Comparison of ENCODE assay signal across 29 mouse cellular contexts in the genomic region with DNA sequence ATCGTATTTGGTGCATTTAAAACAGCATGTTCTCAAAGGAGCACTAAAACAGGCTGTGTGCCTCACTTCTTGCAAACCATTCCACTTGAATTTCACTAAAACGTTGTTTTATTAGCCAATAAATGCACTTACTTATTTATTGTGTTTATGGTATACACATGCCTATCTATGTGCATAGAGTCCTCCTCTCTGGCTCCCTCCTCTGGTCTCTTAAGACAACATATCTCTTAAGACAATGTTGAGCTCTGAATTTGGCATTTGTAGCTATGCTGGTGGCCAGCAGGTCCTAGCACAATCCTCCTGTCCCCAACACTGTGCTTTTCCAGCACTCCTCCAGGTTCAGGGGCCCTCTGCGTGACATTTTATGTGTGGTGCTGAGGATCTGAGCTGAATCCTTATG. TPM values are rescaled to one million over a fixed set of nuclear protein-coding genes. Genes with fewer than 3 reads are reported as not detected.
DNase-seq lines count a peak whose midpoint lies in the region; ATAC-seq and TF ChIP-seq lines count a peak whose summit lies in the region.
"Had no signal": no experiment of that assay in that cellular context is flagged by ENCODE, and none has a peak within 500 bp of the region (broad histone marks: within the 10 kb centered on the region; RNA-seq: fewer than 3 reads in every experiment).

No protein-coding gene starts in this region.

- DNase-seq in liver, embryonic 13.5 days = no peak
- DNase-seq in liver, embryonic 11.5 days (ENCODE audit: low spot score) = no peak
- no peak for DNase-seq in CH12.LX (ENCODE audit: extremely low read depth)
- DNase-seq in B cell, adult 2 months = no peak
- DNase-seq: cerebellum, adult 8-10 months; layer of hippocampus, postnatal 36 days; right cerebral cortex, adult 18-20 months; thymus, postnatal 25 days had no signal

- peak in 1 of 2 experiments; percentile 40; a peak in 2 of 4 replicates for TF ChIP-seq CTCF in CH12.LX (conservative IDR thresholded peaks at IDR 0.05 in 1 of 2, IDR thresholded peaks at IDR 0.05 in 1 of 2; ENCODE audit: low read depth in 2 of 2, low read length in 2 of 2)
- no peak for TF ChIP-seq CTCF in bone marrow macrophage, adult 2 months (IDR thresholded peaks at IDR 0.05; ENCODE audit: low read depth, low read length)

- peak; percentile 40; the same call in 1 of the 2 replicates for ATAC-seq in liver, embryonic 13.5 days (ENCODE audit: low read depth)
- no peak for ATAC-seq in liver, embryonic 11.5 days (replicated peaks; ENCODE audit: low FRiP score)
- peak; percentile 53 for ATAC-seq in megakaryocyte progenitor cell, adult 5-6 weeks (replicated peaks; ENCODE audit: poor library complexity)
- no peak for ATAC-seq in forebrain, embryonic 13.5 days
- ATAC-seq: intestine, embryonic 16.5 days had no signal

- no peak overlapping the region for H3K4me2 ChIP-seq in liver, embryonic 13.5 days
- H3K4me2 ChIP-seq in liver, embryonic 11.5 days = no peak overlapping the region
- H3K4me2 ChIP-seq in CH12.LX (ENCODE audit: insufficient read depth, low read depth, poor library complexity, severe bottlenecking) = no peak overlapping the region
- H3K4me2 ChIP-seq in forebrain, embryonic 13.5 days = no peak overlapping the region
- H3K4me2 ChIP-seq: heart, embryonic 13.5 days; hindbrain, embryonic 13.5 days; limb, embryonic 15.5 days; neural tube, embryonic 12.5 days had no signal

- no peak; the same call in 1 of the 2 replicates for TF ChIP-seq RAD21 in CH12.LX (IDR thresholded peaks at IDR 0.05; ENCODE audit: low read depth, low read length)

- dilution Hi-C loops in CH12.LX (cut with MboI; ENCODE audit: extremely low pct_ligation_motif_present, extremely low pct_unique_long_range_greater_than_20kb, low sequenced_read_pairs) = no loop called here

- H3K4me1 ChIP-seq in liver, embryonic 13.5 days (replicated peaks) = 0 out of 2 replicates have a peak, but pooled peaks cover 4% of the 10 kb centered on the region
- H3K4me1 ChIP-seq in liver, embryonic 11.5 days (replicated peaks; ENCODE audit: control insufficient read depth, insufficient read depth, low read length) = no peaks in the 10 kb centered on the region
- peaks cover 0 to 2% of the 10 kb centered on the region in 2 experiments; a peak in 1 of 4 replicates for H3K4me1 ChIP-seq in CH12.LX (ENCODE audit: control insufficient read depth in 1 of 2, insufficient read depth in 2 of 2)
- H3K4me1 ChIP-seq in bone marrow macrophage, adult 2 months (ENCODE audit: control insufficient read depth, insufficient read depth, low read length) = peaks cover 33% of the 10 kb centered on the region
- H3K4me1 ChIP-seq in forebrain, embryonic 13.5 days = no peaks in the 10 kb centered on the region
- H3K4me1 ChIP-seq: heart, embryonic 13.5 days; hindbrain, embryonic 13.5 days; limb, embryonic 15.5 days; neural tube, embryonic 12.5 days had no signal

- 60% methylated on average over 3 of the region's 3 CpGs for WGBS in liver, embryonic 13.5 days (ENCODE audit: insufficient replicate concordance)
- WGBS in liver, embryonic 11.5 days = 68% methylated on average over 3 of the region's 3 CpGs
- WGBS in forebrain, embryonic 13.5 days = 78% methylated on average over 3 of the region's 3 CpGs

- no peak for TF ChIP-seq EP300 in CH12.LX (IDR thresholded peaks at IDR 0.05; ENCODE audit: low read length)

- H3K36me3 ChIP-seq in liver, embryonic 13.5 days = no peaks in the 10 kb centered on the region
- no peaks in the 10 kb centered on the region for H3K36me3 ChIP-seq in liver, embryonic 11.5 days (ENCODE audit: control insufficient read depth, insufficient read depth, low read length)
- H3K36me3 ChIP-seq in CH12.LX (replicated peaks in 1 of 2; ENCODE audit: control insufficient read depth in 1 of 2, insufficient read depth in 1 of 2, low read length in 1 of 2) = no peaks in the 10 kb centered on the region
- H3K36me3 ChIP-seq in forebrain, embryonic 13.5 days (ENCODE audit: poor library complexity, severe bottlenecking) = no peaks in the 10 kb centered on the region
- H3K36me3 ChIP-seq: heart, embryonic 13.5 days; hindbrain, embryonic 13.5 days; limb, embryonic 15.5 days; neural tube, embryonic 12.5 days had no signal

- H3K27ac ChIP-seq in liver, embryonic 13.5 days = no peak overlapping the region
- H3K27ac ChIP-seq in liver, embryonic 11.5 days (ENCODE audit: low read depth, low read length) = no peak overlapping the region
- no peak overlapping the region for H3K27ac ChIP-seq in CH12.LX (ENCODE audit: insufficient read depth, low read depth)
- peak overlapping the region; percentile 88 for H3K27ac ChIP-seq in bone marrow macrophage, adult 2 months (ENCODE audit: insufficient read depth, low read depth, low read length)
- no peak overlapping the region for H3K27ac ChIP-seq in forebrain, embryonic 13.5 days
- H3K27ac ChIP-seq: heart, embryonic 13.5 days; hindbrain, embryonic 13.5 days; limb, embryonic 15.5 days; neural tube, embryonic 12.5 days had no signal

- in situ Hi-C loops in CH12.LX (cut with MboI; ENCODE audit: low pct_ligation_motif_present, low pct_unique_long_range_greater_than_20kb, low sequenced_read_pairs) = loop anchor here (10.0 kb wide), 1 partner anchor 364 kb away; no protein-coding TSS in a partner anchor

- no peaks in the 10 kb centered on the region for H3K27me3 ChIP-seq in liver, embryonic 13.5 days
- H3K27me3 ChIP-seq in liver, embryonic 11.5 days (replicated peaks; ENCODE audit: control insufficient read depth, insufficient read depth, low read length) = no peaks in the 10 kb centered on the region
- H3K27me3 ChIP-seq in CH12.LX (replicated peaks) = no peaks in the 10 kb centered on the region
- H3K27me3 ChIP-seq in forebrain, embryonic 13.5 days = no peaks in the 10 kb centered on the region
- H3K27me3 ChIP-seq: heart, embryonic 13.5 days; hindbrain, embryonic 13.5 days; limb, embryonic 15.5 days; megakaryocyte, embryonic 14.5 days; neural tube, embryonic 12.5 days had no signal

- no peak for TF ChIP-seq POLR2A in CH12.LX (IDR thresholded peaks at IDR 0.05; ENCODE audit: low read depth, low read length)
- no peak for TF ChIP-seq POLR2A in bone marrow macrophage, adult 2 months (IDR thresholded peaks at IDR 0.05; ENCODE audit: borderline replicate concordance, low read depth, low read length)

- H3K9me3 ChIP-seq in liver, embryonic 13.5 days (replicated peaks) = no peaks in the 10 kb centered on the region
- no peaks in the 10 kb centered on the region for H3K9me3 ChIP-seq in liver, embryonic 11.5 days (ENCODE audit: control insufficient read depth, low read length)
- H3K9me3 ChIP-seq in CH12.LX (replicated peaks; ENCODE audit: low read length) = no peaks in the 10 kb centered on the region
- no peaks in the 10 kb centered on the region for H3K9me3 ChIP-seq in forebrain, embryonic 13.5 days (replicated peaks)
- H3K9me3 ChIP-seq: hindbrain, embryonic 13.5 days; limb, embryonic 15.5 days; megakaryocyte, embryonic 14.5 days; neural tube, embryonic 12.5 days had no signal

- H3K79me2 ChIP-seq in CH12.LX (replicated peaks; ENCODE audit: control insufficient read depth, extremely low read depth, insufficient read depth, poor library complexity, severe bottlenecking) = no peaks in the 10 kb centered on the region

- no peak overlapping the region for H3K9ac ChIP-seq in liver, embryonic 13.5 days
- H3K9ac ChIP-seq in liver, embryonic 11.5 days (ENCODE audit: low read depth, low read length) = no peak overlapping the region
- H3K9ac ChIP-seq in CH12.LX (ENCODE audit: insufficient read depth, low read depth) = no peak overlapping the region
- H3K9ac ChIP-seq in forebrain, embryonic 13.5 days = no peak overlapping the region
- H3K9ac ChIP-seq: heart, embryonic 13.5 days; hindbrain, embryonic 13.5 days; limb, embryonic 15.5 days; neural tube, embryonic 12.5 days had no signal

- H3K4me3 ChIP-seq in liver, embryonic 13.5 days (replicated peaks) = no peak overlapping the region
- no peak overlapping the region for H3K4me3 ChIP-seq in liver, embryonic 11.5 days (ENCODE audit: low read depth, low read length)
- no peak overlapping the region for H3K4me3 ChIP-seq in CH12.LX (replicated peaks in 1 of 3; ENCODE audit: low read depth in 2 of 3, low read length in 2 of 3, poor library complexity in 1 of 3)
- no peak overlapping the region for H3K4me3 ChIP-seq in bone marrow macrophage, adult 2 months (ENCODE audit: insufficient read depth, low read length)
- no peak overlapping the region for H3K4me3 ChIP-seq in forebrain, embryonic 13.5 days
- H3K4me3 ChIP-seq: erythroblast, embryonic 14.5 days; heart, embryonic 13.5 days; hindbrain, embryonic 13.5 days; limb, embryonic 15.5 days; megakaryocyte, embryonic 14.5 days; neural tube, embryonic 12.5 days had no signal

RNA-seq across cellular contexts. Expression of a gene that starts 3.0 kb away (rescaled TPM):
- 0.85 and 1.1 TPM in 2 replicates for polyA plus RNA-seq in liver, embryonic 13.5 days (2015; fragmentation: Nextera tagmentation; extraction: Ambion mirVana)
- 0.92 and 1.8 TPM in 2 replicates for polyA plus RNA-seq in liver, embryonic 11.5 days (2014; fragmentation: Nextera tagmentation; extraction: Ambion mirVana)
- not detected in 2 replicates for total RNA-seq in CH12.LX (2012; rRNA removed)
- not detected in 2 replicates for total RNA-seq in CH12.LX (2014; rRNA removed)
- not detected in 2 replicates for polyA plus RNA-seq in CH12.LX (2012; ENCODE audit: insufficient read length, low read depth)
- 1,180 and 1,280 TPM in 2 replicates for polyA plus RNA-seq in bone marrow macrophage, adult 2 months (2012; ENCODE audit: insufficient read depth, insufficient read length, missing spikeins)
- total RNA-seq in megakaryocyte progenitor cell, adult 5-6 weeks (2015) = 10.5 and 11.3 TPM in 2 replicates
- 4.1 and 15.2 TPM in 2 replicates for total RNA-seq in megakaryocyte progenitor cell, adult 5-6 weeks (2017)
- not detected in 2 replicates for polyA plus RNA-seq in forebrain, embryonic 13.5 days (2015; fragmentation: Nextera tagmentation; extraction: Ambion mirVana)
- total RNA-seq: gastrocnemius, adult 8-10 months; layer of hippocampus, postnatal 36 days; left cerebral cortex, postnatal 25 days had no signal
- polyA plus RNA-seq: embryonic facial prominence, embryonic 11.5 days; erythroblast, embryonic 14.5 days; heart, embryonic 13.5 days; hindbrain, embryonic 13.5 days; kidney, embryonic 16.5 days; neural tube, embryonic 12.5 days; small intestine, adult 2 months had no signal

RNA-seq across cellular contexts. Expression of a gene that starts 29.3 kb away (rescaled TPM):
- polyA plus RNA-seq in liver, embryonic 13.5 days (2015; fragmentation: Nextera tagmentation; extraction: Ambion mirVana) = 8.5 and 8.9 TPM in 2 replicates
- polyA plus RNA-seq in liver, embryonic 11.5 days (2014; fragmentation: Nextera tagmentation; extraction: Ambion mirVana) = 2.6 and 3.1 TPM in 2 replicates
- total RNA-seq in CH12.LX (2012; rRNA removed) = not detected in 2 replicates
- not detected in 2 replicates for total RNA-seq in CH12.LX (2014; rRNA removed)
- not detected in 2 replicates for polyA plus RNA-seq in CH12.LX (2012; ENCODE audit: insufficient read length, low read depth)
- 161 and 162 TPM in 2 replicates for polyA plus RNA-seq in bone marrow macrophage, adult 2 months (2012; ENCODE audit: insufficient read depth, insufficient read length, missing spikeins)
- total RNA-seq in megakaryocyte progenitor cell, adult 5-6 weeks (2015) = 0.81 TPM in 1 of 2 replicates, not detected in the other
- 0.54 and 1.2 TPM in 2 replicates for total RNA-seq in megakaryocyte progenitor cell, adult 5-6 weeks (2017)
- polyA plus RNA-seq in forebrain, embryonic 13.5 days (2015; fragmentation: Nextera tagmentation; extraction: Ambion mirVana) = 0.22 and 0.53 TPM in 2 replicates
- total RNA-seq: layer of hippocampus, postnatal 36 days; left cerebral cortex, postnatal 25 days had no signal
- polyA plus RNA-seq: erythroblast, embryonic 14.5 days had no signal

RNA-seq across cellular contexts. Expression of a gene that starts 30.7 kb away (rescaled TPM):
- polyA plus RNA-seq in liver, embryonic 13.5 days (2015; fragmentation: Nextera tagmentation; extraction: Ambion mirVana) = 0.83 and 0.84 TPM in 2 replicates
- 0.32 and 0.38 TPM in 2 replicates for polyA plus RNA-seq in liver, embryonic 11.5 days (2014; fragmentation: Nextera tagmentation; extraction: Ambion mirVana)
- total RNA-seq in CH12.LX (2012; rRNA removed) (not detected in 2 replicates), CH12.LX (2014; rRNA removed) (not detected in 2 replicates)
- polyA plus RNA-seq in CH12.LX (2012; ENCODE audit: insufficient read length, low read depth) = not detected in 2 replicates
- polyA plus RNA-seq in bone marrow macrophage, adult 2 months (2012; ENCODE audit: insufficient read depth, insufficient read length, missing spikeins) = 30.8 and 49.5 TPM in 2 replicates
- 17.8 and 19.3 TPM in 2 replicates for total RNA-seq in megakaryocyte progenitor cell, adult 5-6 weeks (2015)
- total RNA-seq in megakaryocyte progenitor cell, adult 5-6 weeks (2017) = 17.2 and 19.6 TPM in 2 replicates
- polyA plus RNA-seq in forebrain, embryonic 13.5 days (2015; fragmentation: Nextera tagmentation; extraction: Ambion mirVana) = not detected in 2 replicates
- total RNA-seq: gastrocnemius, adult 8-10 months; layer of hippocampus, postnatal 36 days; left cerebral cortex, postnatal 25 days had no signal
- polyA plus RNA-seq: embryonic facial prominence, embryonic 11.5 days; erythroblast, embryonic 14.5 days; hindbrain, embryonic 13.5 days; neural tube, embryonic 12.5 days; small intestine, adult 2 months had no signal

RNA-seq across cellular contexts. Expression of a gene that starts 49.2 kb away (rescaled TPM):
- polyA plus RNA-seq in liver, embryonic 13.5 days (2015; fragmentation: Nextera tagmentation; extraction: Ambion mirVana) = not detected in 2 replicates
- not detected in 2 replicates for polyA plus RNA-seq in liver, embryonic 11.5 days (2014; fragmentation: Nextera tagmentation; extraction: Ambion mirVana)
- not detected in 2 replicates for total RNA-seq in CH12.LX (2012; rRNA removed)
- total RNA-seq in CH12.LX (2014; rRNA removed) = not detected in 2 replicates
- polyA plus RNA-seq in CH12.LX (2012; ENCODE audit: insufficient read length, low read depth) = not detected in 2 replicates
- not detected in 2 replicates for polyA plus RNA-seq in bone marrow macrophage, adult 2 months (2012; ENCODE audit: insufficient read depth, insufficient read length, missing spikeins)
- not detected in 2 replicates for total RNA-seq in megakaryocyte progenitor cell, adult 5-6 weeks (2015)
- not detected in 2 replicates for total RNA-seq in megakaryocyte progenitor cell, adult 5-6 weeks (2017)
- polyA plus RNA-seq in forebrain, embryonic 13.5 days (2015; fragmentation: Nextera tagmentation; extraction: Ambion mirVana) = not detected in 2 replicates
- total RNA-seq: adrenal gland, adult 18-20 months; adrenal gland, postnatal 4 days; gastrocnemius, adult 8-10 months; granulocyte monocyte progenitor cell, adult 5-6 weeks; heart, postnatal 25 days; layer of hippocampus, postnatal 36 days; left cerebral cortex, postnatal 25 days; monocyte, adult 5-6 weeks had no signal
- polyA plus RNA-seq: embryonic facial prominence, embryonic 11.5 days; erythroblast, embryonic 14.5 days; heart, embryonic 13.5 days; hindbrain, embryonic 13.5 days; intestine, embryonic 16.5 days; kidney, embryonic 16.5 days; limb, embryonic 15.5 days; lung, embryonic 16.5 days; neural tube, embryonic 12.5 days; small intestine, adult 2 months had no signal

Comparison
In these comparisons a context has a peak if more than half of its experiments do, and no peak if none do; other contexts are left out.
1. ATAC-seq: peak in liver, embryonic 13.5 days (single experiment) and megakaryocyte progenitor cell, adult 5-6 weeks (single experiment); none in liver, embryonic 11.5 days (single experiment) and forebrain, embryonic 13.5 days (single experiment).
2. RNA of a gene that starts 3.0 kb away (polyA plus RNA-seq): 1,180 to 1,280 TPM in bone marrow macrophage, adult 2 months; 0.92 to 1.8 TPM in liver, embryonic 11.5 days, 0.85 to 1.1 TPM in liver, embryonic 13.5 days, not detected in CH12.LX and not detected in forebrain, embryonic 13.5 days; every median in the first group is over 100 times any median in the second.
3. RNA of a gene that starts 29.3 kb away (polyA plus RNA-seq): 161 to 162 TPM in bone marrow macrophage, adult 2 months; 8.5 to 8.9 TPM in liver, embryonic 13.5 days, 2.6 to 3.1 TPM in liver, embryonic 11.5 days, 0.22 to 0.53 TPM in forebrain, embryonic 13.5 days and not detected in CH12.LX; every median in the first group is over 10 times any median in the second.
4. RNA of a gene that starts 30.7 kb away (polyA plus RNA-seq): 30.8 to 49.5 TPM in bone marrow macrophage, adult 2 months; 0.83 to 0.84 TPM in liver, embryonic 13.5 days, 0.32 to 0.38 TPM in liver, embryonic 11.5 days, not detected in CH12.LX and not detected in forebrain, embryonic 13.5 days; every median in the first group is over 10 times any median in the second.